Mouse (Mus musculus) hindbrain, postnatal 0 days (tissue): ENCODE measurements around the gene Morc1. TPM values are rescaled to one million over a fixed set of nuclear protein-coding genes. Genes with fewer than 3 reads are reported as not detected.

Experiments used
- ATAC-seq: fragments of 200-750 bp; cut with Nextera tagmentation; 2 replicates; pipeline ENCODE4 v1.8.0; 2017; ENCODE audit warnings: mild to moderate bottlenecking, moderate TSS enrichment, moderate library complexity
- DNase-seq: peaks from one replicate; pipeline ENCODE4 v3.0.0-alpha.2; 2015; ENCODE audit warnings: low spot score
- H3K27ac ChIP-seq: fragments of 300-500 bp; sonication (generic); 2 replicates; pipeline ENCODE4 v1.5.1; 2014; ENCODE audit warnings: mild to moderate bottlenecking
- H3K27me3 ChIP-seq: fragments of 300-500 bp; sonication (generic); 2 replicates; pipeline ENCODE4 v1.6.1; 2014; ENCODE audit warnings: low read length, mixed read lengths; ENCODE audit not compliant: insufficient read depth
- H3K36me3 ChIP-seq: fragments of 300-500 bp; sonication (generic); 2 replicates; pipeline ENCODE4 v1.6.1; 2014; ENCODE audit warnings: low read length, mixed read lengths; ENCODE audit not compliant: insufficient read depth
- H3K4me1 ChIP-seq: fragments of 300-500 bp; sonication (generic); 2 replicates; pipeline ENCODE4 v1.6.1; 2014; ENCODE audit warnings: antibody characterized with exemption, low read length, mixed read lengths; ENCODE audit not compliant: insufficient read depth
- H3K4me2 ChIP-seq: fragments of 300-500 bp; sonication (generic); 2 replicates; pipeline ENCODE4 v1.6.1; 2014; ENCODE audit warnings: low read depth, mild to moderate bottlenecking, low read length, moderate library complexity, mixed read lengths
- H3K4me3 ChIP-seq: fragments of 300-500 bp; sonication (generic); 2 replicates; pipeline ENCODE4 v1.5.1; 2014; ENCODE audit warnings: low read length
- H3K9ac ChIP-seq: fragments of 300-500 bp; sonication (generic); replicated peaks from 2 replicates; pipeline ENCODE4 v1.6.1; 2014; ENCODE audit warnings: mild to moderate bottlenecking, low read length, moderate library complexity, mixed read lengths
- H3K9me3 ChIP-seq: fragments of 300-500 bp; sonication (generic); 2 replicates; pipeline ENCODE4 v1.6.1; 2016; ENCODE audit warnings: low read length, mixed read lengths
- CTCF ChIP-seq: IDR thresholded peaks from 2 replicates; pipeline ENCODE4 v1.5.1; 2016; ENCODE audit warnings: antibody characterized with exemption, control low read depth, low read depth
- WGBS: fragments of 180-500 bp; shearing (Covaris S2); extraction: QIAGEN DNeasy Blood & Tissue Kit; methylation state at CpG from one replicate; pipeline ENCODE4 v1.1.7; 2014; 5-methylcytosine and 5-hydroxymethylcytosine counted together
- polyA plus RNA-seq: library from polyadenylated mRNA; unstranded; fragments of >200 nt; fragmentation: Nextera tagmentation; extraction: Ambion mirVana; gene quantifications from 2 replicates; pipeline ENCODE4 v1.2.1, GENCODE M21; 2015
- total RNA-seq: library from RNA; depleted of rRNA; stranded (reverse); fragments of >200 nt; gene quantifications from 2 replicates; pipeline ENCODE4 v1.2.3, GENCODE M21; 2014

Morc1 gene
- total and polyA plus RNA-seq, 2 experiments from 2014 or later, result 0.11 to 0.21 TPM

GRCm38 (mm10) chr16:48424069-48424468 lies 7.0 kb upstream of the Morc1 start:
- H3K9me3 ChIP-seq, result no peaks in the 10 kb centered on the region
- H3K9ac ChIP-seq, result no peak overlapping the region
- WGBS, result 66% methylated on average over 4 of the region's 4 CpGs
- DNase-seq (no peak), ATAC-seq (no peak)
- no peak overlapping the region for H3K27ac ChIP-seq
- H3K27me3 ChIP-seq, result no peaks in the 10 kb centered on the region
- H3K4me2 ChIP-seq, result no peak overlapping the region
- no peaks in the 10 kb centered on the region for H3K36me3 ChIP-seq
- H3K4me1 ChIP-seq, result no peaks in the 10 kb centered on the region
- no peak for TF ChIP-seq CTCF
- no peak overlapping the region for H3K4me3 ChIP-seq

GRCm38 (mm10) chr16:48429427-48429826 lies 1.6 kb upstream of the Morc1 start:
- Histone ChIP-seq H3K27ac (no peak overlapping the region), H3K9me3 (no peaks in the 10 kb centered on the region), H3K4me3 (no peak overlapping the region), H3K4me1 (no peaks in the 10 kb centered on the region), H3K4me2 (no peak overlapping the region), H3K36me3 (no peaks in the 10 kb centered on the region), H3K9ac (no peak overlapping the region), H3K27me3 (no peaks in the 10 kb centered on the region)
- WGBS, result 54% methylated on average over 1 of the region's 1 CpGs
- DNase-seq, result no peak
- no peak for TF ChIP-seq CTCF
- peak; percentile 35; the same call in 1 of the 2 replicates for ATAC-seq

GRCm38 (mm10) chr16:48435454-48435853 lies 4.4 kb downstream of the Morc1 start:
- no peak for DNase-seq
- no peak overlapping the region for H3K4me2 ChIP-seq

GRCm38 (mm10) chr16:48437476-48437875 lies 6.4 kb downstream of the Morc1 start:
- no peak for TF ChIP-seq CTCF
- Histone ChIP-seq H3K36me3 (no peaks in the 10 kb centered on the region), H3K9me3 (no peaks in the 10 kb centered on the region), H3K9ac (no peak overlapping the region), H3K27me3 (no peaks in the 10 kb centered on the region), H3K27ac (no peak overlapping the region), H3K4me3 (no peak overlapping the region), H3K4me2 (no peak overlapping the region), H3K4me1 (no peaks in the 10 kb centered on the region)
- DNase-seq, result peak; percentile 28
- no peak for ATAC-seq

More at GRCm38 (mm10) chr16:48435454-48435853, 4.4 kb downstream of the Morc1 start:
- ATAC-seq, result no peak
- Histone ChIP-seq H3K4me1 (no peaks in the 10 kb centered on the region), H3K27ac (no peak overlapping the region), H3K9me3 (no peaks in the 10 kb centered on the region), H3K9ac (no peak overlapping the region), H3K4me3 (no peak overlapping the region), H3K27me3 (no peaks in the 10 kb centered on the region), H3K36me3 (no peaks in the 10 kb centered on the region)
- 5% methylated on average over 1 of the region's 1 CpGs for WGBS
- TF ChIP-seq CTCF, result no peak

- Histone ChIP-seq H3K4me1 (no peaks in the 10 kb centered on the region), H3K27ac (no peak overlapping the region), H3K9ac (no peak overlapping the region), H3K27me3 (no peaks in the 10 kb centered on the region), H3K36me3 (no peaks in the 10 kb centered on the region), H3K9me3 (no peaks in the 10 kb centered on the region), H3K4me3 (no peak overlapping the region), H3K4me2 (no peak overlapping the region)
- 97% methylated on average over 5 of the region's 5 CpGs for WGBS
- ATAC-seq, result no peak
- no peak for TF ChIP-seq CTCF
- DNase-seq, result no peak
These were observed 13.6 kb downstream of the Morc1 start for GRCm38 (mm10) chr16:48444589-48444988.

GRCm38 (mm10) chr16:48446161-48446925 lies 15.3 kb downstream of the Morc1 start:
- ATAC-seq (no peak), DNase-seq (peak; percentile 11)
- H3K4me2 ChIP-seq, result no peak overlapping the region
- no peak overlapping the region for H3K27ac ChIP-seq
- 54% methylated on average over 8 of the region's 8 CpGs for WGBS
- H3K9ac ChIP-seq, result no peak overlapping the region
- no peaks in the 10 kb centered on the region for H3K9me3 ChIP-seq
- no peak overlapping the region for H3K4me3 ChIP-seq
- TF ChIP-seq CTCF, result no peak
- no peaks in the 10 kb centered on the region for H3K36me3 ChIP-seq
- H3K4me1 ChIP-seq, result no peaks in the 10 kb centered on the region
- H3K27me3 ChIP-seq, result no peaks in the 10 kb centered on the region

- 85% methylated on average over 3 of the region's 3 CpGs for WGBS
- no peak for ATAC-seq
- TF ChIP-seq CTCF, result no peak
These were observed 22.2 kb downstream of the Morc1 start for GRCm38 (mm10) chr16:48453264-48453663.

More at GRCm38 (mm10) chr16:48453264-48453663, 22.2 kb downstream of the Morc1 start:
- Histone ChIP-seq H3K9me3 (no peaks in the 10 kb centered on the region), H3K9ac (no peak overlapping the region), H3K4me1 (no peaks in the 10 kb centered on the region), H3K27me3 (no peaks in the 10 kb centered on the region), H3K4me2 (no peak overlapping the region), H3K36me3 (no peaks in the 10 kb centered on the region), H3K27ac (no peak overlapping the region), H3K4me3 (no peak overlapping the region)
- no peak for DNase-seq
